Mouse (Mus musculus): ENCODE results near the gene Fgd2. TPM values are rescaled to one million over a fixed set of nuclear protein-coding genes. Genes with fewer than 3 reads are reported as not detected.
"Not testable (repeated sequence)": the region's sequence is repeated elsewhere in the genome, so short reads cannot be mapped to it uniquely, and the experiment has no call there.

Fgd2 gene
- 25.2 and 41.8 TPM in 2 replicates for polyA plus RNA-seq (2011; ENCODE audit: insufficient read depth, insufficient read length, low replicate concordance, missing spikeins)

- peak within 1 kb of the TSS; percentile 66 for H3K4me3 ChIP-seq (replicated peaks; ENCODE audit: control insufficient read depth, low read depth, low read length)
- peak within 1 kb of the TSS; percentile 35 for H3K27ac ChIP-seq (ENCODE audit: control insufficient read depth, insufficient read depth, low read depth, low read length, poor library complexity)
These were observed at the start of gene Fgd2 for GRCm38 (mm10) chr17:29360761-29361221. TSS of gene Fgd2 (plus strand) at chr17:29360914.

GRCm38 (mm10) chr17:29311602-29312001 lies 49.1 kb upstream of the Fgd2 start:
- Histone ChIP-seq H3K4me3 (replicated peaks; ENCODE audit: control insufficient read depth, low read depth, low read length) (no peak overlapping the region), H3K4me1 (ENCODE audit: control insufficient read depth, insufficient read depth, low read length) (no peaks in the 10 kb centered on the region; the same call in 1 of the 2 replicates), H3K27ac (ENCODE audit: control insufficient read depth, insufficient read depth, low read depth, low read length, poor library complexity) (no peak overlapping the region)
- WGBS: 89% methylated on average over 8 of the region's 8 CpGs
- TF ChIP-seq POLR2A (IDR thresholded peaks at IDR 0.05; ENCODE audit: borderline replicate concordance, control insufficient read depth, low read depth, low read length): no peak
- no peak for TF ChIP-seq CTCF (IDR thresholded peaks at IDR 0.05; ENCODE audit: control insufficient read depth, insufficient read depth, low read length)

More at GRCm38 (mm10) chr17:29360761-29361221, at the start of gene Fgd2:
- WGBS: 2% methylated on average over 5 of the region's 5 CpGs
- peak; percentile 47; the same call in 1 of the 2 replicates for TF ChIP-seq POLR2A (IDR thresholded peaks at IDR 0.05; ENCODE audit: borderline replicate concordance, control insufficient read depth, low read depth, low read length)
- no peak; the same call in 1 of the 2 replicates for TF ChIP-seq CTCF (IDR thresholded peaks at IDR 0.05; ENCODE audit: control insufficient read depth, insufficient read depth, low read length)
- H3K4me1 ChIP-seq (ENCODE audit: control insufficient read depth, insufficient read depth, low read length): peaks cover 11% of the 10 kb centered on the region

GRCm38 (mm10) chr17:29312082-29312481 lies 48.6 kb upstream of the Fgd2 start:
- no peak for TF ChIP-seq CTCF (IDR thresholded peaks at IDR 0.05; ENCODE audit: control insufficient read depth, insufficient read depth, low read length)
- Histone ChIP-seq H3K27ac (ENCODE audit: control insufficient read depth, insufficient read depth, low read depth, low read length, poor library complexity) (no peak overlapping the region), H3K4me3 (replicated peaks; ENCODE audit: control insufficient read depth, low read depth, low read length) (no peak overlapping the region), H3K4me1 (ENCODE audit: control insufficient read depth, insufficient read depth, low read length) (no peaks in the 10 kb centered on the region; the same call in 1 of the 2 replicates)
- WGBS: 80% methylated on average over 2 of the region's 2 CpGs

- no peaks in the 10 kb centered on the region; the same call in 1 of the 2 replicates for H3K4me1 ChIP-seq (ENCODE audit: control insufficient read depth, insufficient read depth, low read length)
- H3K27ac ChIP-seq (ENCODE audit: control insufficient read depth, insufficient read depth, low read depth, low read length, poor library complexity): no peak overlapping the region
- H3K4me3 ChIP-seq (replicated peaks; ENCODE audit: control insufficient read depth, low read depth, low read length): no peak overlapping the region
- 0 out of 2 replicates have a peak, but pooled peaks have one; percentile 19 for TF ChIP-seq CTCF (IDR thresholded peaks at IDR 0.05; ENCODE audit: control insufficient read depth, insufficient read depth, low read length)
- no peak for TF ChIP-seq POLR2A (IDR thresholded peaks at IDR 0.05; ENCODE audit: borderline replicate concordance, control insufficient read depth, low read depth, low read length)
These were observed 47.4 kb upstream of the Fgd2 start for GRCm38 (mm10) chr17:29313300-29313699.

- H3K27ac ChIP-seq (ENCODE audit: control insufficient read depth, insufficient read depth, low read depth, low read length, poor library complexity): peak overlapping the region; percentile 34; the same call in 1 of the 2 replicates
- no peaks in the 10 kb centered on the region; the same call in 1 of the 2 replicates for H3K4me1 ChIP-seq (ENCODE audit: control insufficient read depth, insufficient read depth, low read length)
- TF ChIP-seq POLR2A (IDR thresholded peaks at IDR 0.05; ENCODE audit: borderline replicate concordance, control insufficient read depth, low read depth, low read length): no peak
- H3K4me3 ChIP-seq (replicated peaks; ENCODE audit: control insufficient read depth, low read depth, low read length): no peak overlapping the region
- 57% methylated on average over 9 of the region's 9 CpGs for WGBS
These were observed 44.8 kb upstream of the Fgd2 start for GRCm38 (mm10) chr17:29315672-29316465.

- Histone ChIP-seq H3K4me1 (ENCODE audit: control insufficient read depth, insufficient read depth, low read length) (no peaks in the 10 kb centered on the region; the same call in 1 of the 2 replicates), H3K4me3 (replicated peaks; ENCODE audit: control insufficient read depth, low read depth, low read length) (no peak overlapping the region), H3K27ac (ENCODE audit: control insufficient read depth, insufficient read depth, low read depth, low read length, poor library complexity) (peak overlapping the region; percentile 34)
- WGBS: 78% methylated on average over 3 of the region's 3 CpGs
- TF ChIP-seq POLR2A (IDR thresholded peaks at IDR 0.05; ENCODE audit: borderline replicate concordance, control insufficient read depth, low read depth, low read length): no peak
- no peak for TF ChIP-seq CTCF (IDR thresholded peaks at IDR 0.05; ENCODE audit: control insufficient read depth, insufficient read depth, low read length)
These were observed 43.8 kb upstream of the Fgd2 start for GRCm38 (mm10) chr17:29316891-29317290.

- Histone ChIP-seq H3K4me3 (replicated peaks; ENCODE audit: control insufficient read depth, low read depth, low read length) (peak within 1 kb of the TSS; percentile 74), H3K27ac (ENCODE audit: control insufficient read depth, insufficient read depth, low read depth, low read length, poor library complexity) (peak within 1 kb of the TSS; percentile 34)
- 78% methylated on average over 3 of the region's 3 CpGs for whole genome bisulfite sequencing
- not testable (repeated sequence) for H3K4me1 ChIP-seq (ENCODE audit: control insufficient read depth, insufficient read depth, low read length)
These were observed 43.3 kb upstream of the Fgd2 start, which contains the start of gene Pi16 for GRCm38 (mm10) chr17:29317380-29317779. TSS of gene Pi16 (plus strand) at chr17:29317680.

GRCm38 (mm10) chr17:29318731-29319250 lies 41.9 kb upstream of the Fgd2 start:
- WGBS: 22% methylated on average over 6 of the region's 6 CpGs
- TF ChIP-seq CTCF (IDR thresholded peaks at IDR 0.05; ENCODE audit: control insufficient read depth, insufficient read depth, low read length) (no peak), POLR2A (IDR thresholded peaks at IDR 0.05; ENCODE audit: borderline replicate concordance, control insufficient read depth, low read depth, low read length) (no peak)
- Histone ChIP-seq H3K27ac (ENCODE audit: control insufficient read depth, insufficient read depth, low read depth, low read length, poor library complexity) (peak overlapping the region; percentile 88), H3K4me3 (replicated peaks; ENCODE audit: control insufficient read depth, low read depth, low read length) (peak overlapping the region; percentile 74), H3K4me1 (ENCODE audit: control insufficient read depth, insufficient read depth, low read length) (no peaks in the 10 kb centered on the region; the same call in 1 of the 2 replicates)
